Mouse (Mus musculus): Measurements from ENCODE around the gene Mfap2.

Mfap2 gene

GRCm38 (mm10) chr4:141010118-141010517 lies at the start of gene Mfap2:
Mfap2 (plus strand) TSS chr4:141010418.
- no peak for DNase-seq

- peak; percentile 98 for DNase-seq
Observed at GRCm38 (mm10) chr4:140960781-140961466, 49.3 kb upstream of the Mfap2 start, which contains the start of gene Sdhb. Sdhb (plus strand) TSS chr4:140961203.

GRCm38 (mm10) chr4:140961467-140962206 lies 48.6 kb upstream of the Mfap2 start:
- no peak for DNase-seq

GRCm38 (mm10) chr4:140962207-140962909 lies 47.9 kb upstream of the Mfap2 start:
- no peak for DNase-seq

GRCm38 (mm10) chr4:140962950-140963349 lies 47.3 kb upstream of the Mfap2 start:
- peak; percentile 80 for DNase-seq

- peak; percentile 47 for DNase-seq
Observed at GRCm38 (mm10) chr4:140963941-140964597, 46.1 kb upstream of the Mfap2 start.

GRCm38 (mm10) chr4:140964620-140965019 lies 45.6 kb upstream of the Mfap2 start:
- DNase-seq: peak; percentile 85

- DNase-seq: no peak
Observed at GRCm38 (mm10) chr4:140967386-140968159, 42.6 kb upstream of the Mfap2 start.

GRCm38 (mm10) chr4:140971691-140972090 lies 38.5 kb upstream of the Mfap2 start:
- DNase-seq: no peak

- no peak for DNase-seq
Observed at GRCm38 (mm10) chr4:140974408-140974807, 35.8 kb upstream of the Mfap2 start.

GRCm38 (mm10) chr4:140975356-140975755 lies 34.9 kb upstream of the Mfap2 start:
- DNase-seq: no peak

- DNase-seq: no peak
Observed at GRCm38 (mm10) chr4:140977278-140977677, 32.9 kb upstream of the Mfap2 start.

- no peak for DNase-seq
Observed at GRCm38 (mm10) chr4:140977886-140978692, 32.1 kb upstream of the Mfap2 start.

GRCm38 (mm10) chr4:140981605-140982004 lies 28.6 kb upstream of the Mfap2 start:
- DNase-seq: no peak

- no peak for DNase-seq
Observed at GRCm38 (mm10) chr4:140982808-140983207, 27.4 kb upstream of the Mfap2 start.

GRCm38 (mm10) chr4:140983442-140983841 lies 26.8 kb upstream of the Mfap2 start:
- peak; percentile 66 for DNase-seq

- no peak for DNase-seq
Observed at GRCm38 (mm10) chr4:140984544-140984943, 25.7 kb upstream of the Mfap2 start.

- no peak for DNase-seq
Observed at GRCm38 (mm10) chr4:140986024-140986710, 24.1 kb upstream of the Mfap2 start.

- DNase-seq: peak; percentile 94
Observed at GRCm38 (mm10) chr4:140986711-140987395, 23.4 kb upstream of the Mfap2 start, which contains the start of gene Atp13a2. Atp13a2 (plus strand) TSS chr4:140986873.

- DNase-seq: peak; percentile 40
Observed at GRCm38 (mm10) chr4:140987476-140987875, 22.7 kb upstream of the Mfap2 start.

Data from lung, postnatal 10 days (tissue).